25 mouse cellular contexts compared by ENCODE assay signal in genomic region chr4:91334177-91334576, GRCm38 (mm10).
"Had no signal": no experiment of that assay in that cellular context is flagged by ENCODE, and none has a peak within 500 bp of the region (broad histone marks: within the 10 kb centered on the region; RNA-seq: fewer than 3 reads in every experiment).

No protein-coding gene starts in this region.

- H3K9ac ChIP-seq: heart, embryonic 12.5 days; hindbrain, embryonic 12.5 days; hindbrain, embryonic 14.5 days; intestine, embryonic 15.5 days; limb, embryonic 12.5 days; liver, embryonic 13.5 days; liver, embryonic 15.5 days; liver, postnatal 0 days had no signal

- H3K4me3 ChIP-seq: gastrocnemius, adult 2 months; heart, embryonic 10.5 days; heart, embryonic 12.5 days; hindbrain, embryonic 10.5 days; hindbrain, embryonic 12.5 days; intestine, embryonic 15.5 days; layer of hippocampus, adult 2 months; limb, embryonic 10.5 days; limb, embryonic 12.5 days; liver, embryonic 13.5 days; liver, embryonic 15.5 days had no signal

- DNase-seq: gastrocnemius, adult 2 months; gastrocnemius, postnatal 10 days; gastrocnemius, postnatal 25 days; heart, adult 18-20 months; heart, postnatal 10 days; heart, postnatal 4 days; kidney, adult 18-20 months; kidney, adult 8-10 months; kidney, postnatal 10 days; kidney, postnatal 25 days; kidney, postnatal 4 days; layer of hippocampus, adult 9-11 months; liver; liver, embryonic 13.5 days; liver, postnatal 0 days had no signal

- H3K36me3 ChIP-seq: heart, embryonic 10.5 days; heart, embryonic 12.5 days; hindbrain, embryonic 10.5 days; hindbrain, embryonic 12.5 days; intestine, embryonic 15.5 days; limb, embryonic 10.5 days; limb, embryonic 12.5 days; liver, embryonic 13.5 days; liver, embryonic 15.5 days had no signal

- H3K4me1 ChIP-seq: heart, embryonic 10.5 days; heart, embryonic 12.5 days; hindbrain, embryonic 10.5 days; hindbrain, embryonic 12.5 days; intestine, embryonic 15.5 days; limb, embryonic 10.5 days; limb, embryonic 12.5 days; liver, embryonic 13.5 days; liver, embryonic 15.5 days had no signal

- H3K27ac ChIP-seq: gastrocnemius, adult 2 months; heart, embryonic 10.5 days; hindbrain, embryonic 10.5 days; hindbrain, embryonic 12.5 days; hindbrain, embryonic 14.5 days; intestine, embryonic 15.5 days; layer of hippocampus, adult 2 months; limb, embryonic 10.5 days; limb, embryonic 12.5 days; liver, embryonic 13.5 days; liver, embryonic 15.5 days had no signal

- H3K9me3 ChIP-seq: heart, embryonic 10.5 days; heart, embryonic 12.5 days; hindbrain, embryonic 10.5 days; hindbrain, embryonic 12.5 days; intestine, embryonic 15.5 days; limb, embryonic 10.5 days; limb, embryonic 12.5 days; liver, embryonic 13.5 days; liver, embryonic 15.5 days had no signal
